Mouse (Mus musculus): ENCODE data around the gene Pdlim5.
"Not testable (repeated sequence)": the region's sequence is repeated elsewhere in the genome, so short reads cannot be mapped to it uniquely, and the experiment has no call there.

Pdlim5 gene

DNA sequence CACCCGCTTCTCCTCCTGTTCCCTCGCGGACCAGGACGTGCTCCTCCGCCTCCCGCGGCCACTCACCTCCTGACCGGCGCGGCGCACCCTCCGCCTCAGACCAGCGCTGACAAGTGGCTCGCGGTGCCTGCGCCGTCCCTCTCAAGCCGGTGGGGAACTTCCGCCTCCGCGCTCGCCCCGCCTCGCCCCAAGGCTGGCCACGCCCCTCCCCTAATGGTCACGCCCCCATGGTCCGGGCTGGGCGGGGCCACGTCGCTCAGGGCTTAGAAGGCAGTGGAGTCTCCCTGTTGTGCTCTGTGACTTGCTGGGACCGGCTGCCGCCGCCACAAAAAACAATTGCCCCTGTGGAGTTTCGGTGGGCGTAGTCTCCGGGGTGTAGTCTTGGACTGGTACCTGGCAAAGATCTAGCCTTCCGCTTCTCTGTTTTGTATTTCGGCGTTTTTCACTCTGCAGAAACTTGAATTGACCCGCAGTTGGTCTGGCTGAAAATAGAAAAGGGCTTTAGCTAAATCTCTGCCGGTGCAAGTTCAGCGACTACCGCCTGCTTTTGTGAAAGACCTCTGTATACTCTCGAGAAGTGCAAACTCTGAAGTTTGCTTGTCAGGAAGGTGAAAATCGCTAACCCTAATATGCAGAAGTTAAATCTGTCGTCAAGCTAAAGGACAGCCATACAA, at the start of gene Pdlim5:
Gene Pdlim5, minus strand, starts transcription at position 177 of the 674 bp plus-strand sequence.
- DNase-seq = peak; percentile 81

DNA sequence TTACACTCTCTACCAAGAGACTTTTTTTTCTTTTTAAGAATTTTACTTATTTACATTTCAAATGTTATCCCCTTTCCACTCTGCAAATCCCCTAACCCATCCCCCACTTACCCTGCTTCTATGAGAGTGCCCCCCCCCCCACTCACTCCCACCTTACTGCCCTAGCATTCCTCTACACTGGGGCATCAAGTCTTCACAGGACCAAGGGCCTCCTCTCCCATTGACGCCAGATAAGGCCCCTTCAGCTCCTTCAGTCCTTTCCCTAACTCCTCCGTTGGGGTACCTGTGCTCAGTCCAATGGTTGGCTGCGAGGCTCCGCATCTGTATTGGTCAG, 48.2 kb upstream of the Pdlim5 start:
- no peak for DNase-seq

DNA sequence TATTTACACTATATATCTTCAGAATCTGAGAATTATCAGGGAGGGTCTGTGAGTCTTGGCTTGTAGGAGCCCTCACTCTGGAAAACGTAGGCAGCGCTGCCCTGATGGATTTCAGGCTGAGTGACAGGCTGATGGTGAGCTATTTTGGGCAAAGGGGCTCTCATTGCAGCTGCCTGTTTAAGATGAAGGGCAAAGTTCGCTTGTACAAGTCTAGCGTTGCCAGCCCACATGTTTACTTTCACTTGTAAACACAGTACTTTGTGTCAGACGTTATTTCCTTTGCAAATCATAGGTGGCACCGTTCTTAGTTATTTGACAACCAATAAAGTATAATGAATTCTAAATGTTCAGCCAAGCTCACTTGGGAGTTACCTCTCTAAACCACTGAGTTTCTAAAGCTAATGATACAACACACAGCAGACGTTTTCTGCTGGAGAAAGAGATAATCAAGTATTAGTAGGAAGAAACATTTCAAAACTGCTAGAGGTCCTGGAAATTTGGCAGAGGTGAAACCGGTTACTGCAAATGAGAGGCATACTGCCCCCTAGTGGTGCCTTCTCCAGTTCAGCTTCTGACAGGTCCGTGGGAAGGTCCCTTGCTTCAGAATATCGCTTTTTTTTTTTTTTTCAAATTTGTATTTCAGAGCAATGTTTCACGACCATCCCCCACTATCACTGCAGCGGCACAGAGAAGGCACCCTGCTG, 47.7 kb upstream of the Pdlim5 start:
- DNase-seq = peak; percentile 87

DNA sequence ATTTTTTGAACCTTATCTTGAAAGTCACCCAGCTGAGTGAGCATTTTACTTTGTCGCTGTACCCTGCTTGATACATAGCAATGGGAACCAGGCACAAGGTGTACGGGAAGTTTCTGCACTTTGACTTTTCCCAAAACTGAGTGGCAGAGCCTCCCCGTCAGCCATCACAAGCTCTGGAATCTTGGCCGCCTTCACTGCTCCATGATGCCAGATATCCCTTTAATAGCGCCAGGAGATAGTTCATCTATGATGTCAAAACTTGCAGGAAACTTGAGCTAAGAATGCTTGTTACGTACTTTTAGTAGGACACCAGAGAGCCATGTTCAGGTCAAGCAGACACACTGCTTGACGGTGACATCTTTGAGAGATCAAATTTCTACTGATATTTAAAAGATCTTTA, 46.7 kb upstream of the Pdlim5 start:
- DNase-seq = no peak

DNA sequence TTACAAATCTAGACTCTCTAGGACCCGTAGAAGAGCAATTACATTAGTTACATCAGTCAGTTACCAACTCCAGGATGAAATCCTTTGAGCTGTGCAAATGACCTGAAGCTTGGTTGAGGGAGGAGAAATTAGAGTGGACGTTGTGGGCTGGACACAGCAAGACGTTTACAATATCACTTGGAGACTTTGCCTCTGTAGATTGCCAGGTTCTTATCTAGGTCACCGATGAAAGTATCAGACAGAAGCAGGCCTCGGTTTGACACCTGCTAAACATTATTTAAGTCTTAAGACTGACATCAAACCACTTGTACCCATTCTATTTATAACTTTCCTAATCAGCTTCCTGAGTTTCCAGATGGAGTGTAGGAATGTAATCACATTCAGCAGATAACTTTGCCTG, 45.6 kb upstream of the Pdlim5 start:
- DNase-seq = no peak

DNA sequence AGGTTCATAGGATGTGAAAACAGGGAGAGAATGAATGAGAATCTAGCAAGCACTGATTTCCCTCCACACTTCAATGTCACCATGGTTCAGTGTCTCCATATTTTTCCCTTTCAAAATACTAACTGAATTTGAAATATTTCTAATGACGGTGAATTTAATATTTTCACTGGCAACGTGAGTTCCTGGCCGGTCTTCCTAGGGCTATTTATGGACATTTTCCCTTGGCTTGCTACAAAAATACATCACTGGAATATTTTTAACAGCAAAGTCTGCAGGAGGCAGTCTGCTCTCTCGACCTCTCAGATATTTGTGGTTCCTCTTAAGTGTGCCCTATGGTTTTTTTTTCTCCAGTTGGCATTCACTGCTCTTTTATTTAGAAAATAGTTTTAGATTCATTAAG, 44.7 kb upstream of the Pdlim5 start:
- DNase-seq = no peak

DNA sequence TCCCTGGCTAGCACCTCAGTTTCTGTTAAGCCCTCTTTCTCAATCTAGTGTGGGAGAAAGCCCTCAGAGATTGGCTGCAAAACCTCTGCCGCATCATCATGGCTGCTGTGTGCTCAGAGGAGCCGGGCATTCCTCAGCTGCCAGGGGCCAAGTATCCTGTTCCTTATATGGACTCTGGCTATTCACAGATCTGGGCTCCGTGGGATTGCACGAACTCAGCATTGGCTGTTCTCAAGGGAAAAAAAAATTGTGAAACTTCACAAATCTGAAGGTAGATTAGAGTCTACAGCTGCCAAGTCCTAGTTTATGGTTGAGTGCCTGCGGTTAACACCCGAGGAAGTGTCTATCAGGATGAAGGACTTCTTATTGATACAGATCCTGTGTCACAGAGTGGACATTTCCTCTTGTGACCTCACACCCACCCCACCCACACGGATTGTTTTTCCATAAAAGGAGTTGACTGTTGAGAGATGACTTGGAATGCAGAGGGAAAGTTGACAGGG, 44.1 kb upstream of the Pdlim5 start:
- no peak for DNase-seq

DNA sequence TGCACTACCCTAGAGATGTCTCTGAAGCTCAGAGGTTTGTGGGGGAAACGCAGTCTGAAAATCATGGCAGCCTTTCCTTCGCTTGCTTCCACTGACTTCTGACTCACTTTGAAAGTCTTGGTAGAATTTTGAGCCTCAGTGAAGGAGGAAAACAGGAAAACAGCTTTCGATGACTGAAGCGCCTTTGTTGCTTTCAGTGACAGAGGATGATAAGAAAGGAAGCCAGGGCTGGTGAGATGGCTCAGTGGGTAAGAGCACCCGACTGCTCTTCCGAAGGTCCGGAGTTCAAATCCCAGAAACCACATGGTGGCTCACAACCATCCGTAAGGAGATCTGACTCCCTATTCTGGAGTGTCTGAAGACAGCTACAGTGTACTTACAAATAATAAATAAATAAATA, 43.1 kb upstream of the Pdlim5 start:
- DNase-seq = not testable (repeated sequence)

DNA sequence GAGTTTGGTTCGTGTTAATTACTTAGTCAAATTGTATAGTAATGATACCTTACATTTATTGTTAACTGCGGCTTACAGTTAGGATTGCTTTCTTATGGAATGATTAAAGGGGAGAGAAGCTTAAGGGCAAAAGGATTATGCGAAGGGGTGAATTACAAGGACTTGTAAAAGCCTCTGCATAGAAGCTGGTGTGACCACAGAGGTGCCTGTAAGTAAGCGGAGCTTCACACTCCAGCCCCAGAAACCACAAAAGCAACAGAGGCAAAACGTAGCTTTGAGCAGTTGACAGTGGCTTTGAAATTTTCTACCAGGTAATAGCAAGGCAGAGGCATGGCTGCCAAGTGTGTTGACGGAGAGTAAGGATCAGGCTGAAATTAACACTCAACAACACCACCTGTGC, 41.3 kb upstream of the Pdlim5 start:
- DNase-seq = no peak

DNA sequence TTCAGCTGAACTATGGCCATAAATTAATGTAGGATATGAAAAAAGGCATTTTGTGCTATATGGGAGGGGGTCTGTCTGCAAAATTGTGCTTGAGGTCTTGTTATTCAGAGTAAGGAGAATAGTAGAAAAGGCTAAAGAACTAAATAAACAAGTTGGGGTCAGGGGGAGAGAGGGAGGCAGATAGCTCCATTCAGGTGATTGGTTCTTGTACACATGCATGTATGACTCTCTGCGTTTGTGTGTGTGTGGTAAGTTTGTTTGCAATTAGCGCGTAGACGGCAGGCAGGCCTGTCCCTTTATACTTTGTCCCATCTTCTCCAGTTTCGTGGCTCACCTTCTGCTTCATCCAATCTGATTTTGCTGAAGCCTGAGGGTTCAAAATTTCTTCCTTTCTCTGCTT, 40.7 kb upstream of the Pdlim5 start:
- no peak for DNase-seq

DNA sequence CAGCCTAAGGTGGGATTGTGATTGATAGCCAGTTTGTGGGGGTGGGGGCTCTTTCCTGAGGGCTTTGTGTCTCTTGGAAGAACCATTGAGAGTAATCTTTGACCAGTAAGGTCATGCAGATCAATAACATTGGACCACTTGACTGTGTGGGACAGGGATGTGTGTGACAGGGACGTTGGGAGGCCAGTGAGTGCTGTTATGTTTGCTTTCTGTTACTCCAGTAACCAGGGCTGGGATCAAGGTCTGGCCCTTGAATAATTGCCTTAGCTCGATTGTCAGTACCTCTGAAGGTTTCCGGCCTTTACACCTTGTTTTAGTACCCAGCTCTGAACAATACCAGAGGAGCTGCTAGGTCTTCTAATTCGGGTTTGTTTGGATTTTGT, 39.3 kb upstream of the Pdlim5 start:
- no peak for DNase-seq

DNA sequence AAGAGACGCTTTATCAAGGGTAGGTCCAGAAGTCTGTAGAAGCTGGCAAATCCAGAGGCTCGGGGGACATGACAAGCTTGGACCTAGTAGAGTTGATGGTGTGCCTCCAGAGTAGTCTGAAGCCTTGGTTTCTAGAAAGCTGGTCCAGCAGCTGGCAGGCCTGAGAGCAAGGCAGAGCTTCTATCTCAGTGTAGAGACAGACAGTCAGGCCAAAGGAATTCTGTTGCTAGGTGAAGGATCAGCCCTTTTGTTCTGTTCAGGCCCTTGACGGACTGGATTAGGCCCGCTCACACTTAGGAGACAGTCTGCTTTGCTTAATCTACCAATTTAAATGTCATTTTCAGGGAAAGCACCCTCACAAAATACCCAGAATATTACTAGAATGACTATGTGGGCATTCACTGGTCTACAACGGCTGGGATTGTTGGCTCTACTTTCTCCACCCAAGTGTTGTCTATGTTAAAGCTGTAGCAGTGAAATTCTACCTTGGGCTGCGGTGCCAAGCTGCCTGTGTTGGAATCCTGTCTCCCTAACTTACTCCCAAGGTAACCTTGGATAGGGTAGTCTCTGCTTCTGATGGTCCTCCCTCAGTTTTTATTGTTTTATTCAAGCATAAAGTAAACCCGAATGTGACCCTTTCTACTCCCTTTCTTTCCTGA, 38.8 kb upstream of the Pdlim5 start:
- no peak for DNase-seq

DNA sequence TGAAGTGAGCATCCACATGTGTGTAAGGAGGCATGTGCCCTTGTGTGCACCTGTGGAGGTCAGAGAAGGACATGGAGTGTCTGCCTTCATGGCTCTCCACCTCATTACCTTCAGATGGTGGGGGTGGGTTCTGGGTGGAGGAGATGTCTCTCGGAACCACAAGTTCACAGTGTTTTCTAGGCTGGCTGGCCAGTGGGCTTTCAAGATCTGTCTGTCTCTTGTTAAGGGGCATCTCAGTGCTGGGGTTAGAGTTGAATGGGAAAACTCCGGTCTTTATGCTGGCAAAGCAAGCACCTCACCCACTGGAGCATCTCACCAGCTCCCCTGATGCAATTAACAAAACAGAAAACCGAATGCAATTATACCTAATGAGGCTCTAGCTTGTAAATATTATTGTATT, 36.0 kb upstream of the Pdlim5 start:
- DNase-seq = no peak

DNA sequence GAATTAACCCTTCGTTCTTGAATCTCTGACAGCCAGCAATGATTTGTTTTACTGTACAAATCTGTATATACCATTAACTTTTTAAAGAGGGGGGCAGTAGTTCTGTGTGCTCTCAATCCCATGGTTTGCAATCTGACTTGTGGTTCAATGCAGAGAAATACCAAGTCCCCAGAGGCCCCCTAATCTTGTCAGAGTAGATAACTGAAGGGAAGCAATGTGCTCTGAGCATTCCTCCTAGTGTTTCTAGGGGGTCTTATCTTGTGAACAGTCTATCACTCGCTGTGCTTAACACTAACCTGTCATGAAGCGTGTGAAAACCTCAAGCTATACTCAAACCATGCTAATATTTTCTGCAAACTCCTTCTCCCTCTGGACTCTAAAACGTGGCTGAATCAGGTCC, 34.6 kb upstream of the Pdlim5 start:
- DNase-seq = no peak

DNA sequence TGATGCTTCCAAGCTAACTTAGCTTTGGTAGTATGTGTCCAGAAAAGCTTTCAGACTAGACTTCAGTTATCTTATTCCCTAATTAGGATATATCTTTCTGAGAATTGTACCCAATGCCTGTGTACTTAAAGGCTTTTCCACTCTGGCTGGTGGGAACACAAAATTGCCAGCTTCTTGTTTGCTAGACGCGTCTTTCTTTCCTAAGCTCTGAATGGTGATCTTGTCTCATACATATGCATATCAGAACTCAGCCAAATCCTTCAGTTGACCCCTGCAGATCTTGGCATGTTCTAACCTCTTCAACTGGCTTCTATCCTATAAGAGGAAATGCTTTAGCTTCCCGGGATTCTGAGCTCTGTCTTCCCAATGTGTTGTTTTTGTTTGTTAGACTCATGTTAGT, 31.3 kb upstream of the Pdlim5 start:
- no peak for DNase-seq

DNA sequence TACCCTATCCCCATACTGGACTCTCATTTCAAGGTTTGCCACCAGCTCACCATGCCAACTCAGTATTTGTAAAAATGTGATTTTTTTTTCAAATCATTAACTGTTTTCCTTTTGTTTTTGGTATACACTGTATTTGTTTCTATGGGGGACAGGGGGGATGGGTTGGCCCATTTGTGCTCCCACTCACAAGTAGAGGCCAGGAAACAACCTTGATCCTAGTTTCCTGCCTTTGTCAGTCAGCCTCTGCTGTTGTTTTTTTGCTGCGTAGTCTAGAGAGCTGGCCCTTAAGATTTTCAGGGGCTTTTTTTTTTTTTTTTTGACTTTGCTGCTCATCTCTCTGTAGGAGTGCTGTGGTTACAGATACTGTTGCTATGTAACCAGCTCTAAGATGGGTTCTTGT, 28.6 kb upstream of the Pdlim5 start:
- DNase-seq = no peak

DNA sequence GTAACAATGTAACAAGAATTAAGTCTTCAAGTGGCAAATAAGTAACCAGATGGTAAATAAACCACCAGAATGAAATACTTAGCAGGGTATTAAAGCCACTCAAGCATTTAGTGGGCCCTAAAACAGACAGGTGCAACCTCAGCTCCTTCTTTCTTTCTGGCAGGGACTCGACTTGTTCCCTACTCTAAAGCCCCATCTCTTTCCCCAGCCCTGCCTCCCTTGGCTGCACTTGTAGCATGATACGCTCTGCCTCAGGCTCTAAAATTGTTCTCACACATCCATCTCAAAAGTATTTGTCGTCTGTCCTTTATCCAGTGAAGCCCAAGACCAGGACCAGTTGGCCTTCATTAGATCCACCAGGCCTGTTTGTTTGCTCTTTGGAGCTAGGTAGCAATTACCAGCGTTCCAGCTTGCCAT, 28.0 kb upstream of the Pdlim5 start:
- no peak for DNase-seq

DNA sequence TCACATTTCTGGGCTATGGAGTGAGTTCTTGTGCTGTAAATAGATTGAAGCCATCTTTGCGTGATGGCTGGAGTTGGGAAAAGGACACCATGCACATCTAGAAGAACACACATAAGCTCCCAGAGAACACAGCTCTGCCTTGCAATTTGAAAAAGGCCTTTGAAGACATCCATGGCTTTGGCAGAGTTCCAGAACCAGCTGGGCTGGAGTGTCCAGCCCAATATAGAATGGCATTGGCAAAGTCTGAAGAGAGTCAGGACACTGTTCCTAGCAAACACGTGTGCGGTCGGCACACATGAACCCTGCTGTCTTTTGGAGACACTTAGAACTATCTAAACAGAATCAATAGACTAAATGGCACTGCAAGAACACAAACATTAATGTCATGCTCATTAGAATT, 26.7 kb upstream of the Pdlim5 start:
- DNase-seq = no peak

DNA sequence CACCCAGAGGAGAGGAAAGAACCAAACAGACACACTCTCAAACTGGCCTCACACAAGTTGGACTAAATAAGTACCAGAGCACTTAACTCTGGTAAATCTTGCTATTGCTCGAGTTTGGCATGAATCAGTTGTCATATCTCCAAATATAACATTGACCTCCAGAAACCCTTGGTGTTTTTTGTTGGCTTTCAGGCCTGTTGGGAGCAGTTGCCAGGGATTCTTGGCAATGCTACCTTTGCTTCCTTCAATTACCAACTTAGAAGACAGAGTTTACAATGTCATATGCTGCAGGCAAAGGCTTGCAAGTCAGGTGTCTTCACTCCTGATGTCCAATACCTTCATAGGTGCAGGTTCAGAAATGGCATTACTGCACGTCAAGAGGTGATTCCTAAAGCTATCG, 26.0 kb upstream of the Pdlim5 start:
- no peak for DNase-seq

DNA sequence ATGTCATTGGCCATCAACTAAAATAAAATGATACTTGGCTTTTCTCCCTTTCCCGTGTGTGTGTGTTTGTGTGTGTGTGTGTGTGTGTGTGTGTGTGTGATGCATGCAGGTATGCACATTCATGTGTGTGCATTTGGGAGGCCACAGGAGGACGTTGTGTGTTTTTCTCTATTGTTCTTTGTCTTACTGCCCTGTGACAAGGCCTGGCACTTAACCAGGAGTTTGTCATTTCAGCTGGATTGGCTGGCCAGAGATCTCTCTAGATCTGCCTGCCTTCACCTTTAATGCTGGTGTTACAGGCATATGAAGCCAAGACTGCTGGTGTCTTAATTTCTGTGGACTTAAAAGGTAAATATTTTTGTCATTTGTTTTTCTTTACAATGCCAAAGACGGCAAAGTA, 22.5 kb upstream of the Pdlim5 start:
- DNase-seq = no peak

DNA sequence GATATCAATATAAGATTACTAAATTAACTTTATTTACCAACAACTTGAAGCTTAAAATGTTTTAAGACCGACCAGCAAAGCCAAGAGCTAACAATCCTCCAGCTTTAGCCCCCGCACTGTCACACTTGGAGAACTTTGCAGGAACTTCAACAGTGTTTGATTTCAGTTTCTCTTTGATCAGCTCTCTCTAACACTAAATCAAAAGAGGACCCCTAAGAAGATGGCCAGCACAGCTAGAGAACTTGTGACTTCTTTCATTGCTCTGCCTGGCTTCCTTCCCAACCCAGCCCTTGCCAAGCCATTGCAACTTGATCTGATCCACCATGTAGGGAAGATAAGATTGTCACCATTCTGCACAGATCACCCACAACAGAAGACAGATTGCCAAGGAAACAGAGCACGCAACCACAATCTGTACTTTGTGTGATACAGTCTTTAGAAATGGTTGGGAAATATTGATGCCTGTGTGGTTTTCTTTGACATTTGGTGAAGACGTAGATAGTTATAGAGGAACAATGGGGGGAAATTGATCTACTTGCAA, 17.9 kb upstream of the Pdlim5 start:
- no peak for DNase-seq

DNA sequence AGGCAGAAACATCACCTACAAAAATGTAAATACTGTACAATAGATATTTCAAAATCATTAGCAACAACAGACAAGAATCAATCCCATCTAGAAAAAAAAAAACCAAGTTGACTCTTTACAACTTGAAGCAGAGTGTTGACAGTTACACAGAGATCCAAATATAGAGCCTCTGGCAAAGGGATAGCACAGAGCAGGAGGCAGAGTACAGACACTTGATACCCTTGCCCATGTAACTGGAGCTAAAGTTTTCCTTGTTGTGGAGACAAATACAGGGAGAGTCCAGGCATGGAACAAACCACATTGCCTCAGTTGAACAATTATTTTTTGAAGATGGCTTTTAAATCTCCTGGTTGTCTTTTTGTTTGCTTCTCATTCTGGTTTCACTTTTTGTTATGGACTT, 15.4 kb upstream of the Pdlim5 start:
- no peak for DNase-seq

DNA sequence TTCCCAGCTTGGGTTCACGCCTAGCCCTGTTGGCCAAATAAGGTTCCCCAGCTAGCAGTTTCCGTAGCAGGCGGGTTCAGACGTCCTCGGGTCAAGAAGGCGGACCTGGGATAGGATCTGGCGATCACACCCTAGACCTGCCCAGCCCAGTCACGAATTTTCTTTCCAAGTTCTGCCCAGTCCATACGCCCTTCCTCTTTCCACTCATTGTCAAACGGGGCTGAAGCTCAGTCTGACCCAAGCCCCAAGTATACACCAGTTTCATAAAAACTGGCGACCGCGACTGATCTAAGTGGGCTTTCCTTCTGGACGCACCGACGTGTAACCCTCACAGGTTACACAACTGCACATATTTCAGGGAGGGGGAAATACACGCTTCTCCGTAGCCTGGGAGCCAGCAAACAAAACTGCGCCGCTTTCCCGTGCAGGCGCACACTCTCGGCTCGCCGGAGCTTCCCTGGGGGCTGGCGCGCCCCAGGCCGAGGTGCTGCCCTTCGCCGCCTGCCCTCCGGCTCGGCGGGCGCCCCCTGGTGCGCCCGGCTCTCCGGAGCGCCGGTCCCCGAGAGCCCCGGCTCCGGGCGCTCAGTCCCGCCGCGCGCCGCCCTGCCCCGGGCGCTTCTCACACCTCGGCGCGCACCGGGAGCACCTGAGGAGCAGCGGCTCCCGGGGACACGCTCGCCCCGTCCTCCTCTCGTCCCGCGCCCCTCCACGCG, 544 bp downstream of the Pdlim5 start:
- DNase-seq = peak; percentile 13

All from right cerebral cortex, postnatal 14 days (tissue).